Mouse (Mus musculus): Measurements from ENCODE around the gene Gm17660.
"Not testable (repeated sequence)": the region's sequence is repeated elsewhere in the genome, so short reads cannot be mapped to it uniquely, and the experiment has no call there.

The Gm17660 gene

GRCm38 (mm10) chr5:104039154-104039932 is 38.1 kb downstream of the Gm17660 start:
- peak; percentile 63 for DNase-seq (ENCODE audit: low spot score)

- no peak for DNase-seq (ENCODE audit: low spot score)
Measured at GRCm38 (mm10) chr5:104036686-104037085, 40.7 kb downstream of the Gm17660 start.

- no peak for DNase-seq (ENCODE audit: low spot score)
Measured at GRCm38 (mm10) chr5:104035824-104036223, 41.6 kb downstream of the Gm17660 start.

- no peak for DNase-seq (ENCODE audit: low spot score)
Measured at GRCm38 (mm10) chr5:104035066-104035465, 42.3 kb downstream of the Gm17660 start.

GRCm38 (mm10) chr5:104032434-104033097 is 44.8 kb downstream of the Gm17660 start:
- DNase-seq (ENCODE audit: low spot score) = no peak

- no peak for DNase-seq (ENCODE audit: low spot score)
Measured at GRCm38 (mm10) chr5:104025245-104025854, 52.1 kb downstream of the Gm17660 start.

GRCm38 (mm10) chr5:104024762-104025161 is 52.6 kb downstream of the Gm17660 start:
- no peak for DNase-seq (ENCODE audit: low spot score)

- DNase-seq (ENCODE audit: low spot score) = not testable (repeated sequence)
Measured at GRCm38 (mm10) chr5:104024193-104024592, 53.2 kb downstream of the Gm17660 start.

- no peak for DNase-seq (ENCODE audit: low spot score)
Measured at GRCm38 (mm10) chr5:104023289-104024020, 54.0 kb downstream of the Gm17660 start.

GRCm38 (mm10) chr5:104022558-104022957 is 54.9 kb downstream of the Gm17660 start:
- peak; percentile 15 for DNase-seq (ENCODE audit: low spot score)

GRCm38 (mm10) chr5:104021597-104022378 is 55.6 kb downstream of the Gm17660 start, which contains the start of gene Hsd17b11:
Gene Hsd17b11 (minus strand): TSS chr5:104021919.
- peak; percentile 90 for DNase-seq (ENCODE audit: low spot score)
